Mouse (Mus musculus) forebrain, embryonic 11.5 days (tissue): ENCODE results near the gene D1Pas1. TPM values are rescaled to one million over a fixed set of nuclear protein-coding genes. Genes with fewer than 3 reads are reported as not detected.

Experiments used
- ATAC-seq: fragments of 200-750 bp; cut with Nextera tagmentation; replicated peaks from 2 replicates; pipeline ENCODE4 v1.8.0; 2017; ENCODE audit warnings: moderate TSS enrichment; ENCODE audit not compliant: low FRiP score
- DNase-seq: peaks from one replicate; pipeline ENCODE4 v3.0.0-alpha.2; 2017; ENCODE audit warnings: low spot score
- H3K27ac ChIP-seq: fragments of 300-500 bp; sonication (generic); 2 replicates; pipeline ENCODE4 v1.5.1; 2014; ENCODE audit warnings: low read depth, low read length
- H3K27me3 ChIP-seq: fragments of 300-500 bp; sonication (generic); 2 replicates; pipeline ENCODE4 v1.6.1; 2014; ENCODE audit warnings: mild to moderate bottlenecking, low read length, mixed read lengths; ENCODE audit not compliant: control insufficient read depth, insufficient read depth
- H3K36me3 ChIP-seq: fragments of 300-500 bp; sonication (generic); 2 replicates; pipeline ENCODE4 v1.6.1; 2014; ENCODE audit warnings: mild to moderate bottlenecking, low read length, moderate library complexity, mixed read lengths; ENCODE audit not compliant: control insufficient read depth, insufficient read depth
- H3K4me1 ChIP-seq: fragments of 300-500 bp; sonication (generic); replicated peaks from 2 replicates; pipeline ENCODE4 v1.6.1; 2014; ENCODE audit warnings: low read length, mixed read lengths; ENCODE audit not compliant: control insufficient read depth, insufficient read depth
- H3K4me2 ChIP-seq: fragments of 300-500 bp; sonication (generic); 2 replicates; pipeline ENCODE4 v1.6.1; 2014; ENCODE audit warnings: low read depth, mild to moderate bottlenecking, low read length, moderate library complexity, mixed read lengths; ENCODE audit not compliant: severe bottlenecking
- H3K4me3 ChIP-seq: fragments of 300-500 bp; sonication (generic); 2 replicates; pipeline ENCODE4 v1.5.1; 2014; ENCODE audit warnings: low read depth, low read length
- H3K9ac ChIP-seq: fragments of 300-500 bp; sonication (generic); 2 replicates; pipeline ENCODE4 v1.6.1; 2014; ENCODE audit warnings: low read length
- H3K9me3 ChIP-seq: fragments of 300-500 bp; sonication (generic); 2 replicates; pipeline ENCODE4 v1.6.1; 2016; ENCODE audit warnings: low read length, mixed read lengths; ENCODE audit not compliant: control insufficient read depth
- WGBS: fragments of 180-500 bp; shearing (Covaris S2); extraction: QIAGEN DNeasy Blood & Tissue Kit; methylation state at CpG from one replicate; pipeline ENCODE4 v1.1.7; 2014; 5-methylcytosine and 5-hydroxymethylcytosine counted together
- polyA plus RNA-seq: library from polyadenylated mRNA; unstranded; fragments of >200 nt; fragmentation: Nextera tagmentation; extraction: Ambion mirVana; gene quantifications from 2 replicates; pipeline ENCODE4 v1.2.1, GENCODE M21; 2014

Gene D1Pas1
- polyA plus RNA-seq, 1 experiment from 2014 or later: not detected

DNA sequence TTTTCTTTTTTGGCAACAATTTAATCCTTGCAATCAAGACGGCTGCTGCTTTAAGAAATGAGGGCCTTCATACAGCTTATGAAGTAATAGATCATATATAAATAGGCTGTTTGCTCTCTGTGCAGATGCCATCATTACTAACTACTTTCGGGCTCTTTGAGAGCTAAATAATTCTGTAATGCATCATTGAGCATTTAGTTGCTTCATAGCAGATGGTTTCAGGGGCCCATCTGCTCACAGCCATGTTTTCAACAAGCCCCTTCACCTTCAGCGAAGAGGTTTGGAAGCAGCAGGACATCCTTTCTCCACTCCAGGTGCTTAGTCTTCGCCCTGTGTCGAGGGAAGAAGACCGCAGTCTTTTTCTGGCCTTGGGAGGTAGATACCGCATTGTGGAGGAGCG is 12.2 kb downstream of the D1Pas1 start:
- no peak for DNase-seq
- H3K4me1 ChIP-seq: no peaks in the 10 kb centered on the region
- H3K4me2 ChIP-seq: no peak overlapping the region
- H3K9ac ChIP-seq: no peak overlapping the region
- WGBS: 66% methylated on average over 8 of the region's 8 CpGs
- no peak for ATAC-seq
- no peaks in the 10 kb centered on the region for H3K36me3 ChIP-seq
- no peak overlapping the region for H3K4me3 ChIP-seq
- H3K27me3 ChIP-seq: no peaks in the 10 kb centered on the region
- no peak overlapping the region for H3K27ac ChIP-seq
- H3K9me3 ChIP-seq: no peaks in the 10 kb centered on the region

DNA sequence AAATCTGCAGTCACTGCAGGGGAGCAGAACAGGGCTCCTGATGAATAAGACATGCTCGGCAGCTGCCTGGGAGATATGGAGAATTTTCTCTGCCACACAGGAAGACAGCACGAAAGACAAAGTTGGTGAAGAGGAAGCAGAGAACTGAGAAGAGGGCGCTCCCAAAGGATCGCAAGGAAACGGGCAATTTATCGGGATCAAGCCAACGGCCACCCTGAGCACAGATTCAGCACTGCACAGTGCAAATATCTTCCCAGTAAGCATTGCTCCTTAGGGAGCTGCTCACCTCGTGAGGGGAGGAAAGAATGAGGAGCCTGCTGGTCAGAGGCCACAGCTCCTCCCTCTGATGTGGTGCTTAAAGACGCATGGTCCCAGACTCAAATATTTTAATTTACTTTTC is 13.3 kb downstream of the D1Pas1 start:
- H3K4me1 ChIP-seq: no peaks in the 10 kb centered on the region
- DNase-seq: no peak
- no peak overlapping the region for H3K9ac ChIP-seq
- no peak for ATAC-seq
- H3K4me2 ChIP-seq: no peak overlapping the region
- WGBS: 79% methylated on average over 9 of the region's 9 CpGs
- H3K36me3 ChIP-seq: no peaks in the 10 kb centered on the region
- H3K27me3 ChIP-seq: no peaks in the 10 kb centered on the region
- no peak overlapping the region for H3K27ac ChIP-seq
- H3K9me3 ChIP-seq: no peaks in the 10 kb centered on the region
- no peak overlapping the region for H3K4me3 ChIP-seq

- no peak overlapping the region for H3K27ac ChIP-seq
- no peak overlapping the region for H3K9ac ChIP-seq
- WGBS: 91% methylated on average over 11 of the region's 11 CpGs
- H3K4me2 ChIP-seq: no peak overlapping the region
- H3K27me3 ChIP-seq: no peaks in the 10 kb centered on the region
- no peaks in the 10 kb centered on the region for H3K36me3 ChIP-seq
- ATAC-seq (no peak), DNase-seq (no peak)
- H3K4me3 ChIP-seq: no peak overlapping the region
- H3K4me1 ChIP-seq: no peaks in the 10 kb centered on the region
- no peaks in the 10 kb centered on the region for H3K9me3 ChIP-seq
These were observed 17.9 kb downstream of the D1Pas1 start for GRCm38 (mm10) chr1:186985131-186985530.

GRCm38 (mm10) chr1:186986086-186986485 is 18.9 kb downstream of the D1Pas1 start:
- no peak for ATAC-seq
- WGBS: 85% methylated on average over 9 of the region's 9 CpGs

GRCm38 (mm10) chr1:186986506-186986905 is 19.3 kb downstream of the D1Pas1 start:
- H3K27ac ChIP-seq: no peak overlapping the region
- ATAC-seq: no peak

More at GRCm38 (mm10) chr1:186986086-186986485, 18.9 kb downstream of the D1Pas1 start:
- no peak overlapping the region for H3K9ac ChIP-seq
- no peaks in the 10 kb centered on the region for H3K9me3 ChIP-seq
- no peak overlapping the region for H3K4me3 ChIP-seq
- no peak overlapping the region for H3K27ac ChIP-seq
- H3K27me3 ChIP-seq: no peaks in the 10 kb centered on the region
- no peaks in the 10 kb centered on the region for H3K36me3 ChIP-seq
- DNase-seq: no peak
- no peaks in the 10 kb centered on the region for H3K4me1 ChIP-seq
- H3K4me2 ChIP-seq: no peak overlapping the region

GRCm38 (mm10) chr1:186988281-186988682 is 21.1 kb downstream of the D1Pas1 start:
- Histone ChIP-seq H3K36me3 (no peaks in the 10 kb centered on the region), H3K4me2 (no peak overlapping the region), H3K27ac (no peak overlapping the region), H3K4me1 (no peaks in the 10 kb centered on the region), H3K9ac (no peak overlapping the region), H3K27me3 (no peaks in the 10 kb centered on the region), H3K4me3 (no peak overlapping the region), H3K9me3 (no peaks in the 10 kb centered on the region)
- 61% methylated on average over 9 of the region's 9 CpGs for WGBS
- DNase-seq (no peak), ATAC-seq (no peak)

More at GRCm38 (mm10) chr1:186986506-186986905, 19.3 kb downstream of the D1Pas1 start:
- Histone ChIP-seq H3K9ac (no peak overlapping the region), H3K9me3 (no peaks in the 10 kb centered on the region), H3K4me1 (no peaks in the 10 kb centered on the region), H3K4me3 (no peak overlapping the region), H3K27me3 (no peaks in the 10 kb centered on the region), H3K36me3 (no peaks in the 10 kb centered on the region), H3K4me2 (no peak overlapping the region)
- WGBS: 88% methylated on average over 8 of the region's 8 CpGs
- no peak for DNase-seq

- H3K4me3 ChIP-seq: no peak overlapping the region
- DNase-seq (no peak), ATAC-seq (no peak)
- H3K27ac ChIP-seq: no peak overlapping the region
- H3K9me3 ChIP-seq: no peaks in the 10 kb centered on the region
- 92% methylated on average over 4 of the region's 4 CpGs for WGBS
- no peaks in the 10 kb centered on the region for H3K36me3 ChIP-seq
- no peak overlapping the region for H3K4me2 ChIP-seq
- no peak overlapping the region for H3K9ac ChIP-seq
- no peaks in the 10 kb centered on the region for H3K4me1 ChIP-seq
- no peaks in the 10 kb centered on the region for H3K27me3 ChIP-seq
These were observed 21.6 kb downstream of the D1Pas1 start for GRCm38 (mm10) chr1:186988822-186989221.

GRCm38 (mm10) chr1:186991473-186991872 is 24.3 kb downstream of the D1Pas1 start:
- Histone ChIP-seq H3K4me3 (no peak overlapping the region), H3K4me1 (no peaks in the 10 kb centered on the region), H3K9me3 (no peaks in the 10 kb centered on the region), H3K4me2 (no peak overlapping the region), H3K27me3 (no peaks in the 10 kb centered on the region), H3K36me3 (no peaks in the 10 kb centered on the region), H3K27ac (no peak overlapping the region), H3K9ac (no peak overlapping the region)
- no peak for DNase-seq
- WGBS: 66% methylated on average over 6 of the region's 6 CpGs
- ATAC-seq: no peak

DNA sequence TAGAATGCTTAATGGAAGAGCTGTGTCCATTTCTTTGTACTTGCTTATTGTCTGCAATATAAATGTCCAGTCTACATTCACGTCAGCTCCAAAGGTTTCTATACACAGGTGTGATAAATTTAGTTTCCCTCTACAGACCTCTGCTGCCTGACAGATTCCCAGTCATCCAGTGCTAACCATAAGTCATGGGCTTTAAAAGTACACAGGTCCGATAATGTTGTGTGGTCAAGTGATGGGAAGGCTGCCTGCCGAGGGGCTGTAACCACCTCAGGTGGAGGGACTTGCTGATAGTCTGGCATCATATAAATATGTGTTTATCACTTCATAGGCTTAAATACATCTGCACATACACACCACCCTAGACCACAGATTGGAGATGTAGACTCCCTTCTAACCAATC is 24.9 kb downstream of the D1Pas1 start:
- Histone ChIP-seq H3K4me3 (no peak overlapping the region), H3K4me1 (no peaks in the 10 kb centered on the region), H3K27me3 (no peaks in the 10 kb centered on the region), H3K9ac (no peak overlapping the region), H3K4me2 (no peak overlapping the region), H3K9me3 (no peaks in the 10 kb centered on the region), H3K27ac (no peak overlapping the region), H3K36me3 (no peaks in the 10 kb centered on the region)
- 94% methylated on average over 3 of the region's 3 CpGs for WGBS
- ATAC-seq (no peak), DNase-seq (no peak)
